Mouse (Mus musculus) telencephalon, adult 2 months (tissue): ENCODE measurements around the gene Col11a1.

Experiments
- DNase-seq: peaks from one replicate; pipeline ENCODE4 v3.0.0-alpha.2; 2011; ENCODE audit warnings: low read depth, low spot score

Col11a1 gene

DNA sequence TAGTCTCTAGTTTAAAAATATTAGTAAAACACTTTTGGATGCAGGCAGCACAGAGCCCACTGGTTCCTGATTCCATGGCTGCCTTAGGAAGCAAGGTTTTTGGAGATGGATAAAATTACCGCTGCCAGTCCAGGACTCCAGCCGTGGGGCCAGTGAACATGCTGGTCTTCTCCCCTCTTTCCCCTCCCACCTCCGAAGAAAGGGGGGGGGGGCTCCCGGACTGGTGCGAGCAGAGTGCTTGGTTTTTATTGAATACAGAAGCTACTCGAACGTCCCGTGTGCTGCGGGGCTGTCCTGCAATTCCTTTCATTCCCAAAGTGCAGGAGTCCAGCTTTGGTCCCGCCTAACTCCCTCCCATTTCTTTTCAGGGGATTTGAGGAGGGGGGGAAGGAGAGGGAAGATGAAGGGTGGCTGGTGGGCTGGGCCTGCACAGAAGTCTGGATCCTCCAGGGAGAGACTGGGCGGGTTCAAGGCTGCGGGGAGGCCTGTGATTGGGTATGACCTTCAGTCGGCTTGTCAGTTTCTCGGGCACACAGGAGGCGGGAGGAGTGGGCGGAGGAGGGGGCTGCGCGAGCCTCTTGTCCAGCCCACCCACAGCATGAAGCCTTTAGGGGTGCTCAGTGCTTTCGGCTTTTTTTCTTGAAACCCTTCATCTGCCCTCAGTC, at the start of gene Col11a1:
Gene Col11a1 (plus strand): TSS at position 570 of the 665 bp plus-strand sequence.
- DNase-seq: no peak

- DNase-seq: no peak
Observed at GRCm38 (mm10) chr3:113990936-113991335, 39.4 kb upstream of the Col11a1 start.

DNA sequence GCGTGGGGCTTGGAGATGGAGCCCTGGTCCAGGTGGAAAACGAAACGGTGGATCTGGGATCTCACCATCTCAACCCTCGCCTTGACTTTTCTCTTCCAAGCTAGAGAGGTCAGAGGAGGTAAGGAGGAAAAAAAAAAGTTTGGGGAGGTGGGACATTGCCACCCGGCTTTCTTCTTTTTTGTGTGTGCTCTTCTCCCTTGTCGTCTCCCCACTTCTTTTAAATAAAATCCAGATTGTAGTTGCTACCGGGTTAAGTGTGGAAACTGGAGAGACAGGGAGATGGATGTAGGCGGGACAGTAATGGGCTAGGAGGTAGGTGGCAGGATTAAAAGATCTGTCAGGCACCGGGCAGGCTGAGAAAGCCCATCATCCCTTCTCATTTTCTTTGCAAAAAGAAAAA, 546 bp downstream of the Col11a1 start:
- DNase-seq: no peak

- DNase-seq: no peak
Observed at GRCm38 (mm10) chr3:114031351-114032213, 1.2 kb downstream of the Col11a1 start.

DNA sequence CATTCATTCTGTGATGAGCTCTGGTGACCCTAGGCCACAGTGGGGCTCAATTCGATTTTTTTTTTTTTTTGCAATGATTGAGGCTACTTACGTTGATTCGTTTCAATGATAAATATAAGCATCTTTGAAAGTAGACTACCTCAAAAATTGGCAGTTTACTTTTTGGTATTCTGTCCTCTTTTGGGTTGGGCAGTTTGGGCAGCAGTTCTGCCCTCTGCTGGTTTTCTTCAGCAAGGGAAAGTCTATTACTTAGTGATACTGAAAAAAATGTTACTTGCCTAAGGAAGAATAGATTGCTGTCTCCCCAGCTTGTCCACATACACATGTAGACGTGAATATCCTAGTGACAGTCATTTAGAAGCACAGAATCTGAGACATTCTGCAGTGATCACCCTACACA, 2.0 kb downstream of the Col11a1 start:
- no peak for DNase-seq

GRCm38 (mm10) chr3:114052406-114052805, 22.1 kb downstream of the Col11a1 start:
- DNase-seq: no peak

GRCm38 (mm10) chr3:114053501-114053900, 23.2 kb downstream of the Col11a1 start:
- DNase-seq: no peak

- DNase-seq: peak; percentile 9
Observed at GRCm38 (mm10) chr3:114065123-114065522, 34.8 kb downstream of the Col11a1 start.

- DNase-seq: peak; percentile 78
Observed at GRCm38 (mm10) chr3:114065587-114065986, 35.2 kb downstream of the Col11a1 start.

- DNase-seq: no peak
Observed at GRCm38 (mm10) chr3:114099335-114099734, 69.0 kb downstream of the Col11a1 start.

DNA sequence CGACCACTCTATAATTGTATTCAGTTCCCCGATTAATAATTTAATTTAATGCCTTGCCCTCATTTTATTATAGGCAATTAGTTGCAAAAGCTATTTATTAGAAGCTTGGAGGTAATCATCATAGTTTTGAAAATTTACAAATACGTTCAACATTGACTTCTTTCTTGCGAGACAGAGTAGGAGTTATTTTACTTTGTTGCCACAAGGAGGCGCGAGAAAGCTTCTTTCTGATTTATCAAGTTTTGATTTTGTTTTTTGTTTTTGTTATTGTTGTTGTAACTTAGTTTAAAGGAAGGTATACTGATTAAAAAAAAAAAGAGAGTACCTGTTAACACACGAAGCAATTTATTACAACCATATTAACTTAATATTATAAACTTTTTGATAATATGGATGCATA, 76.8 kb downstream of the Col11a1 start:
- peak; percentile 5 for DNase-seq

GRCm38 (mm10) chr3:114147140-114147539, 116.8 kb downstream of the Col11a1 start:
- DNase-seq: peak; percentile 8

GRCm38 (mm10) chr3:114197964-114198750, 167.8 kb downstream of the Col11a1 start:
- DNase-seq: no peak

DNA sequence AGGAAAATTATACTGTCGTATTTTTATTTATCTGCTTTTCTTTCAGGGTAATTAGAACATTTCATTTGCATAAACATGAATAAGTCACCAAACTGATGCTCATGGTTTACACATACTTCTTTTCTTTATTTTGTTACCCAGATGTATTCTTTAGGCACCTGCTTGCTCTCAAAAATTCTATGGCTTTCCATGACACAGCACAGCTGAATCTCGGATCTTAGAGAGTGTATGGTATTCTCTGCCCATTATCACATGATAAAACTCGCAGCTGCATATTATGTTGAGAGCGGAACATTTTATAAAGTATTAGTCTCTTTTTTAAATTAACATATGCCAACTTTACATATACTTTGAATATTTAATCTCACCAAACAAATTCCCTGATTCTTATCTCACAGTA, 181.9 kb downstream of the Col11a1 start:
- DNase-seq: no peak

- DNase-seq: no peak
Observed at GRCm38 (mm10) chr3:114216105-114216504, 185.8 kb downstream of the Col11a1 start.

DNA sequence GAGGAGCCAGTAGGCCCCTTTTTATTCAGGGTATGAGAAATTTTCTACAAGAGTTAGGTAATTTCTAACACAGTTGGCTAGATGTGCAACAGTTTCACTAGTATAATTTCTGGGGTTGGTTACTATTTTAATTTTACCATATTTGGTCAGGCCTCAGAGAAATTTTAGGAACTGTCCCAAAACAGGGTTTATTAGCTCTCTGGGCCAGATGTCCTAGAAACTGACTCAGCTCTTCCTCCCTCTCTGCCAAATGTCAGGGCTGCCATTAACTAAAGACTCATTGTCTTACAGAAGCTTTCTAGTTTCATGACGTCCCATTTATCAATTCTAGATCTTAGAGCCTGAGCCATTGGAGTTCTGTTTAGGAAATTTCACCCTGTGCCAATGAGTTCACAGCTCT, 199.2 kb downstream of the Col11a1 start:
- DNase-seq: no peak
